Mouse (Mus musculus) E14TG2a.4 (cell line): Measurements from ENCODE around the gene Plcxd2.

Experiments
- H3K27me3 ChIP-seq: 2 replicates; pipeline ENCODE4 v1.6.1; 2014; ENCODE audit warnings: low read length, control low read depth; ENCODE audit not compliant: insufficient read depth
- H3K36me3 ChIP-seq: 2 replicates; pipeline ENCODE4 v1.6.1; 2014; ENCODE audit warnings: low read length, control low read depth; ENCODE audit not compliant: insufficient read depth
- H3K4me1 ChIP-seq: replicated peaks from 2 replicates; pipeline ENCODE4 v1.6.1; 2014; ENCODE audit warnings: low read depth, low read length, control low read depth
- H3K4me3 ChIP-seq: replicated peaks from 2 replicates; pipeline ENCODE4 v1.5.1; 2014; ENCODE audit warnings: mild to moderate bottlenecking, low read length
- H3K9me3 ChIP-seq: 2 replicates; pipeline ENCODE4 v1.6.1; 2014; ENCODE audit warnings: low read length, control low read depth
- CTCF ChIP-seq: conservative IDR thresholded peaks from 2 replicates; pipeline ENCODE4 v1.5.1; 2014; ENCODE audit warnings: low read length
- NANOG ChIP-seq: IDR thresholded peaks from 2 replicates; pipeline ENCODE4 v1.6.1; 2014; ENCODE audit warnings: borderline replicate concordance, low read length, mixed read lengths
- POU5F1 ChIP-seq: IDR thresholded peaks from 2 replicates; pipeline ENCODE4 v1.6.1; 2014; ENCODE audit warnings: low read length, borderline replicate concordance

Plcxd2 gene

DNA sequence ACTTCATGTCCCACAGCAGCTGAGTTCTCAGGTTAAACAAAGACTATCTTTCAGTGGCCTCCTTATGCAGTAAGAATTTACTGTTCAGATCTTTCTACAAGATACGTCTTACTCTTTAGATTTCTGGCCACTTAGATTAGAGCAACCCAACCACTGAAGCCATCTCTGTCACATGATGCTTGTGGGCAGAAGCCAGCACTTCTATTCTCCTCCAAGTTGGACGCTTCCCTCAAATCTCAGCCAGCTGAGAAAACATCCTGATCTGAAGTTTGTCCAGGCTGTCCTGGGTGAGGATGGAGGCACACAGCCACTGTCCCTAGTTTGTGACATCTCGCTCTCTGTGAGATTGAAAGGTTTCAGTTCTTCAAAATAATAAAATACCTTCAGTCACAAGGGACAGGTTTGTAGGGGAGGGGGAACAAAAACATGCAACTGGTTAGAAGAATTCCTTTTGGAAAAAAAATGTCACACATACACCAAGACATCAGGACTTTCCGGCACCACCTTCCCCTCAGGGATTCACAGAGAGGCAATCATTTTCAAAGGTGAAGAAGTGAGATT, 53.5 kb downstream of the Plcxd2 start:
- TF ChIP-seq CTCF (no peak), POU5F1 (no peak), NANOG (no peak)
- Histone ChIP-seq H3K4me3 (no peak overlapping the region), H3K36me3 (no peaks in the 10 kb centered on the region), H3K9me3 (no peaks in the 10 kb centered on the region), H3K4me1 (no peaks in the 10 kb centered on the region), H3K27me3 (no peaks in the 10 kb centered on the region)

DNA sequence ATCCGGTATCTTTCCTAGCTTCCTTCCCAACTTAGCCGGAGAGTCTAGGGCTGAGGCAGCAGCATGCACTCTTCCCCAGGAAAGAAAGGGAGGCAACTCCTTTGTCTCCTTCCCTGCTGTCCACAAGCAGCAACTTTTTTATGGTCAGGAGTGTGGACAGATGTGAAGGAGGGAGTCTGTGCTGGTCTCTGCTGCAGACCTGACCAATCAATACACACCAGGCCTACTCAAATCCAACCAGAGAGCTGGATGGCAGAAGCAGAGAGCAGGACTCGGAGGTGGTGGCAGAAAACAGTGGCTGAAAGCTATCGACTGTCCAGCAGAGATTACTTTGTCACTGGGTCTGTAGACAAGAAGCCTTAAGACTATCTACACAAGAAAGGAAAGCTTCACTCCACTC, 56.6 kb downstream of the Plcxd2 start, which contains the start of gene Phldb2:
Phldb2 (minus strand) TSS at position 205 of the 400 bp plus-strand sequence.
- Histone ChIP-seq H3K36me3 (no peaks in the 10 kb centered on the region), H3K9me3 (no peaks in the 10 kb centered on the region), H3K4me3 (no peak within 1 kb of the TSS), H3K27me3 (no peaks in the 10 kb centered on the region), H3K4me1 (no peaks in the 10 kb centered on the region)
- no peak for TF ChIP-seq NANOG
- TF ChIP-seq CTCF, result no peak
- TF ChIP-seq POU5F1, result no peak

DNA sequence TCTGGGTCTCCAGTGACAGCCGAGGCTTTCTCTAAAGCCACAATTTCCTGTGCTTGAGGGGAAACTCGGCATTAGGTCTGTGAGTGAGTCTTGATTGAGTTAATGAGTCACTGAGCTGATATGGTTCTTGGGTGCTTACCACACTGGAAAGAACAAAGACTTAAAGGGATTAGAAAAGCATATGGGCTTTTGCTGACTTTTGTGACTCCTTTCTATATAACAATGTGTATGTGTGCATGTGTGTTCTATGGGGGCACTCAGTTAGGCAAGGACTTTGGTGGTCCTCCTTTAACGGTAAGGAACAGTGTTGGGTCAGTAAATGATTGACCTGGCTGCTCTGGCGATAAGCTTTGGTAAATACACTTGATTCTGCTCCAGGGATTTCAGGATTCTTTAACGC, 57.5 kb downstream of the Plcxd2 start:
- H3K4me1 ChIP-seq, result no peaks in the 10 kb centered on the region
- H3K27me3 ChIP-seq, result no peaks in the 10 kb centered on the region
- no peak overlapping the region for H3K4me3 ChIP-seq
- H3K9me3 ChIP-seq, result no peaks in the 10 kb centered on the region
- H3K36me3 ChIP-seq, result no peaks in the 10 kb centered on the region
- TF ChIP-seq POU5F1, result no peak
- no peak for TF ChIP-seq CTCF
- no peak for TF ChIP-seq NANOG

DNA sequence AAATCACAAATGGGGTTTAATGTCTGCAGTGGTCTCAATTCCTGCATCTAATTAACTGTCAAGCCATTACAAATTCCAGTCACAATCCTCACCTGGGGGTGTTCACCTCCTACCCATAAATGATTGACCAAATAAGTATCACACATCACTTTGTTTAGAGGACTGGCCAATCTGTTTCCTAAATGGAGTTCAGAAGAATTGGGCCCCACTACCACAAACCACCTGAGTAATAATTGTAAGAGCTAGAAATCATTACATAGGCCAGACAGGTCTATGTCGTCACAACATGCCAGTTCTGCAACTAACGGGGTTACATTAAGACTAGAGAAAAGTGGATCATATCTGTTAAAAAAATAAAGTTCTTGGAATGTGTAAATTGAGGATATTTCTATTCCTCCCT, 58.0 kb downstream of the Plcxd2 start:
- TF ChIP-seq POU5F1 (no peak), NANOG (no peak), CTCF (no peak)
- H3K27me3 ChIP-seq, result no peaks in the 10 kb centered on the region
- H3K4me1 ChIP-seq, result no peaks in the 10 kb centered on the region
- H3K9me3 ChIP-seq, result no peaks in the 10 kb centered on the region
- no peaks in the 10 kb centered on the region for H3K36me3 ChIP-seq
- no peak overlapping the region for H3K4me3 ChIP-seq

DNA sequence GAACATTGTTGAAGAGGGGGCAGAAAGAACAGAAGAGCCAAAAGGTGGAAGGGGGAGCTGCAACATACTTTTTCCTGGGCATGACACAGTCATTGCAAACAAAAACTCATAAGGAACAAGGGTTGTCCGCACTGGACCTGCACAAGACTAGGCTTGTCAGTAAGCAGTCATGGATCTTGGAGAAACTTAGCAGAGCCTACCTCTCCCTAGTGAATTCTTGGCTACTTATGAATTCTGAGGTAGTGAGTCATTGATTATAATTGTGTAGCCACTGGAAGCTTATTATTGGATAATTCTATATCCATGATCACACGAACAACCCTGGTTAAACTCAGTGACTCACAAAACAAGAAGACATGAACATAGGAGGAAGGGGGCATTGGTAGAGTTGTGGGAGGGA, 63.7 kb downstream of the Plcxd2 start:
- Histone ChIP-seq H3K27me3 (no peaks in the 10 kb centered on the region), H3K36me3 (no peaks in the 10 kb centered on the region), H3K9me3 (no peaks in the 10 kb centered on the region), H3K4me1 (no peaks in the 10 kb centered on the region), H3K4me3 (no peak overlapping the region)
- TF ChIP-seq POU5F1 (no peak), NANOG (no peak), CTCF (no peak)

DNA sequence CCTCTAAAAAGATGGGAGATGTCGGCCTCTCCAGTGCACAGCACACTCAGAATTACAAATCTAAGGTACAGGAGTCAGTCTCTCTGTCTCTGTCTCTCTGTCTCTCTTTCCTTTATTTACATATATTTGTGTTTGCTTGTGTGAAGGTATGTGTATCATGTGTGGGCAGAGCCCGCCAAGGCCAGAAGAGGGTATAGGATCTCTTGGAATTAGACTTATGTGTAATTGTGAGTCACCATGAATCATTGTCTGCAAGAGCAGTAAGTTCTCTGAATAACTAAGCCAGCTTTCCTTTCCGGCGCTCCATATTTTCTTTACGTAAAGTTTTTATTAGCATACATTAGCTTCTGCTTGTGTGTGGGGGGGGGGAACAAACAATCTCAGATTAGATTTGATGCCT, 64.4 kb downstream of the Plcxd2 start:
- Histone ChIP-seq H3K4me1 (no peaks in the 10 kb centered on the region), H3K4me3 (no peak overlapping the region)
- TF ChIP-seq CTCF, result no peak
- no peak for TF ChIP-seq POU5F1
- no peak for TF ChIP-seq NANOG

DNA sequence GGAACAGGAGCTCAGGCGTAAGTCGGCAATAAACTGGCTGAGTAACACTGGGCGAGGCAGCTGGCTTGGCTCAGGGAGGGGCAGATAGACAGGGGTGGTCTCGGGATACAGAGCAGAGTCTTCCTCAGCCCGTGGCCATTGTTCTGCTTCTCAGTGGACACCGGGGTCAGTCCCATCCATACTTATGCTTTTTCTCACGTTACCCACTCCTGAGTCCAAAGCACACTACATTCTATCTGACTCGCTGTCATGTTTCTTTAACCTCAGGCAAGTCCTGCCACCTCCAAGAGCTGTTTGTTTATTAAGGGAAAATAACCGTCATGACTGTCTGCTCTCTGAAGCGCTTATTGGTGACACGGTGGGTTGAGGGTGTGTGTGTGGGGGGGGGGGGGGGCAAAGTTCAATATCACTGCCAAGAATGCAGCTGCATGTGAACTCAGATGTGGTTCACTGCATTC, 64.8 kb downstream of the Plcxd2 start:
- TF ChIP-seq CTCF, result no peak
- TF ChIP-seq POU5F1, result no peak
- TF ChIP-seq NANOG, result no peak
- Histone ChIP-seq H3K4me1 (no peaks in the 10 kb centered on the region), H3K4me3 (no peak overlapping the region), H3K9me3 (no peaks in the 10 kb centered on the region), H3K36me3 (no peaks in the 10 kb centered on the region), H3K27me3 (no peaks in the 10 kb centered on the region)

More for the DNA sequence above, 64.4 kb downstream of the Plcxd2 start:
- H3K9me3 ChIP-seq, result no peaks in the 10 kb centered on the region
- no peaks in the 10 kb centered on the region for H3K27me3 ChIP-seq
- no peaks in the 10 kb centered on the region for H3K36me3 ChIP-seq

DNA sequence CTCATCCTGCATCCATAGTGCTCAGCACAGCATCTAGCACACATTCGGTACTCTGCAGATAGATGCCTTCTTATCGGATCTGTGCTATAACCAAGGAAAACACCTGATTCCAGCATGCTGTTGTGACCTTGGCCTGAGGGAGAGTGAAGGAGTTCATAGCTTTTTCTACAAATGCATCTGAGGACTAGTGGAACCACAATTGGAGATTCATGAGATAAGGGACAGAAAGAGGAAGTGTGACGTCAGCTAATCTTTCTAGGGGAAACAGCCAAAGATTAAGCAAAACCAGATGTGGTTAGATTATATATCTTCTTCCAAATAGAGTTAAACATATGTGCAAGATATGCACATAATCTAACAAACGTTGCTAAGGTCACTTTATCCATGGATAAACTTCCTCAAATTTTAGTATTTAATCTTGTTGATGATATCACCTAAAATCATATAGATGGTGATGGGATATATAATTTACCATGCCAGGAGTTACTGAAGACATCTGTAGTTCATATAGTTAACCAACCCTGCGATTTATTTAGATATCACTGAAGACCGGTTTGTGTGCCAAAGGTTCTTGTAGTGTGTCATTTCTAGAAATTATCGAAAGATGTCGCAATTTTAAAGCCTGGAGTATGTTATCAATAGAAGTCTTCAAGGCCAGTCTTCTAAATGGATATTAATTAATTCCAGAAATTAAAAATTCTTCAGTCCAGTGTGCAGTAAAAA, 67.7 kb downstream of the Plcxd2 start:
- Histone ChIP-seq H3K27me3 (no peaks in the 10 kb centered on the region), H3K9me3 (no peaks in the 10 kb centered on the region), H3K36me3 (no peaks in the 10 kb centered on the region), H3K4me3 (no peak overlapping the region), H3K4me1 (no peaks in the 10 kb centered on the region)
- TF ChIP-seq CTCF (no peak), NANOG (no peak), POU5F1 (no peak)
